Mouse (Mus musculus): ENCODE data around the gene Tnfrsf8.

GRCm38 (mm10) chr4:145229051-145229450 is 85.9 kb downstream of the Tnfrsf8 start:
- no peak for TF ChIP-seq POLR2A (IDR thresholded peaks at IDR 0.05; ENCODE audit: extremely low read depth, insufficient read depth, low read length)
- TF ChIP-seq CTCF (IDR thresholded peaks at IDR 0.05; ENCODE audit: low read depth, low read length), result no peak

All from liver, adult 2 months (tissue).